Mouse (Mus musculus) heart, embryonic 13.5 days (tissue): ENCODE results near the gene C1qb. TPM values are rescaled to one million over a fixed set of nuclear protein-coding genes. Genes with fewer than 3 reads are reported as not detected.
A peak's percentile ranks its signal among the peaks of the same experiment; 100 is the strongest.

Experiments
- ATAC-seq: fragments of 200-750 bp; cut with Nextera tagmentation; 2 replicates; pipeline ENCODE4 v1.8.0; 2017; ENCODE audit warnings: moderate TSS enrichment; ENCODE audit not compliant: insufficient number of reproducible peaks, low FRiP score, low TSS enrichment; ENCODE audit errors: extremely low read depth
- H3K27ac ChIP-seq: fragments of 300-500 bp; sonication (generic); replicated peaks from 2 replicates; pipeline ENCODE4 v1.5.1; 2015; ENCODE audit warnings: moderate library complexity, mild to moderate bottlenecking, inconsistent platforms
- H3K27me3 ChIP-seq: fragments of 300-500 bp; sonication (generic); replicated peaks from 2 replicates; pipeline ENCODE4 v1.6.1; 2015; ENCODE audit warnings: mild to moderate bottlenecking, inconsistent platforms
- H3K36me3 ChIP-seq: fragments of 300-500 bp; sonication (generic); 2 replicates; pipeline ENCODE4 v1.6.1; 2015; ENCODE audit warnings: mild to moderate bottlenecking, inconsistent platforms
- H3K4me1 ChIP-seq: fragments of 300-500 bp; sonication (generic); 2 replicates; pipeline ENCODE4 v1.6.1; 2015; ENCODE audit warnings: inconsistent platforms
- H3K4me2 ChIP-seq: fragments of 300-500 bp; sonication (generic); 2 replicates; pipeline ENCODE4 v1.6.1; 2015; ENCODE audit warnings: inconsistent platforms, mild to moderate bottlenecking, moderate library complexity
- H3K4me3 ChIP-seq: fragments of 300-500 bp; sonication (generic); 2 replicates; pipeline ENCODE4 v1.5.1; 2015; ENCODE audit warnings: moderate library complexity, mild to moderate bottlenecking, inconsistent platforms
- H3K9ac ChIP-seq: fragments of 300-500 bp; sonication (generic); 2 replicates; pipeline ENCODE4 v1.6.1; 2015; ENCODE audit warnings: inconsistent platforms, mild to moderate bottlenecking, moderate library complexity
- H3K9me3 ChIP-seq: fragments of 300-500 bp; sonication (generic); 2 replicates; pipeline ENCODE4 v1.6.1; 2016; ENCODE audit warnings: inconsistent platforms
- WGBS: fragments of 180-500 bp; shearing (Covaris S2); methylation state at CpG from one replicate; pipeline ENCODE4 v1.1.7; 2015; ENCODE audit warnings: mixed read lengths; 5-methylcytosine and 5-hydroxymethylcytosine counted together
- polyA plus RNA-seq: library from polyadenylated mRNA; unstranded; fragments of >200 nt; fragmentation: Nextera tagmentation; extraction: Ambion mirVana; gene quantifications from 2 replicates; pipeline ENCODE4 v1.2.1, GENCODE M21; 2015

Gene C1qb
- polyA plus RNA-seq, 1 experiment from 2014 or later: 37.2 TPM

- Histone ChIP-seq H3K27ac (no peak overlapping the region), H3K9ac (no peak overlapping the region), H3K9me3 (no peaks in the 10 kb centered on the region), H3K27me3 (peaks cover 100% of the 10 kb centered on the region), H3K4me1 (no peaks in the 10 kb centered on the region), H3K4me2 (no peak overlapping the region), H3K36me3 (no peaks in the 10 kb centered on the region), H3K4me3 (no peak overlapping the region)
- 5% methylated on average over 9 of the region's 9 CpGs for WGBS
- no peak for ATAC-seq
Measured at GRCm38 (mm10) chr4:136893691-136894543, 7.9 kb upstream of the C1qb start.

- peak within 1 kb of the TSS; percentile 7; the same call in 1 of the 2 replicates for H3K4me3 ChIP-seq
- no peaks in the 10 kb centered on the region for H3K36me3 ChIP-seq
- H3K9ac ChIP-seq: no peak within 1 kb of the TSS
- no peaks in the 10 kb centered on the region for H3K9me3 ChIP-seq
- H3K27ac ChIP-seq: no peak within 1 kb of the TSS
- peaks cover 97% of the 10 kb centered on the region for H3K27me3 ChIP-seq
- WGBS: 47% methylated on average over 5 of the region's 5 CpGs
- no peak for ATAC-seq
- H3K4me2 ChIP-seq: no peak within 1 kb of the TSS
- H3K4me1 ChIP-seq: no peaks in the 10 kb centered on the region
Measured at GRCm38 (mm10) chr4:136892811-136893210, 6.8 kb upstream of the C1qb start, which contains the start of gene C1qc. Gene C1qc, minus strand, starts transcription at chr4:136893065.

- whole genome bisulfite sequencing: 44% methylated on average over 7 of the region's 7 CpGs
- H3K36me3 ChIP-seq: no peaks in the 10 kb centered on the region
- no peak overlapping the region for H3K4me2 ChIP-seq
- no peak for ATAC-seq
- no peaks in the 10 kb centered on the region for H3K9me3 ChIP-seq
- H3K27me3 ChIP-seq: peaks cover 97% of the 10 kb centered on the region
- H3K27ac ChIP-seq: no peak overlapping the region
- H3K9ac ChIP-seq: no peak overlapping the region
- H3K4me3 ChIP-seq: peak overlapping the region; percentile 7; the same call in 1 of the 2 replicates
- H3K4me1 ChIP-seq: no peaks in the 10 kb centered on the region
Measured at GRCm38 (mm10) chr4:136892371-136892770, 6.4 kb upstream of the C1qb start.

GRCm38 (mm10) chr4:136891115-136891514, 5.1 kb upstream of the C1qb start:
- no peak overlapping the region for H3K4me3 ChIP-seq
- ATAC-seq: no peak
- no peaks in the 10 kb centered on the region for H3K9me3 ChIP-seq
- no peak overlapping the region for H3K4me2 ChIP-seq
- peaks cover 95% of the 10 kb centered on the region for H3K27me3 ChIP-seq
- no peaks in the 10 kb centered on the region for H3K4me1 ChIP-seq
- no peak overlapping the region for H3K9ac ChIP-seq
- WGBS: 74% methylated on average over 4 of the region's 4 CpGs
- no peak overlapping the region for H3K27ac ChIP-seq
- no peaks in the 10 kb centered on the region for H3K36me3 ChIP-seq

- no peaks in the 10 kb centered on the region for H3K9me3 ChIP-seq
- H3K4me2 ChIP-seq: no peak overlapping the region
- no peak overlapping the region for H3K27ac ChIP-seq
- ATAC-seq: no peak
- H3K9ac ChIP-seq: no peak overlapping the region
- no peak overlapping the region for H3K4me3 ChIP-seq
- no peaks in the 10 kb centered on the region for H3K4me1 ChIP-seq
- H3K27me3 ChIP-seq: peaks cover 90% of the 10 kb centered on the region
- no peaks in the 10 kb centered on the region for H3K36me3 ChIP-seq
- WGBS: 81% methylated on average over 15 of the region's 15 CpGs
Measured at GRCm38 (mm10) chr4:136889981-136890380, 4.0 kb upstream of the C1qb start.

GRCm38 (mm10) chr4:136887714-136888113, 1.7 kb upstream of the C1qb start:
- Histone ChIP-seq H3K4me2 (no peak overlapping the region), H3K27ac (no peak overlapping the region), H3K27me3 (peaks cover 83% of the 10 kb centered on the region), H3K4me1 (no peaks in the 10 kb centered on the region), H3K9me3 (no peaks in the 10 kb centered on the region), H3K36me3 (no peaks in the 10 kb centered on the region), H3K9ac (no peak overlapping the region), H3K4me3 (no peak overlapping the region)
- WGBS: 57% methylated on average over 5 of the region's 5 CpGs
- no peak for ATAC-seq

- H3K9ac ChIP-seq: no peak overlapping the region
- H3K4me2 ChIP-seq: no peak overlapping the region
- H3K4me3 ChIP-seq: no peak overlapping the region
- no peak overlapping the region for H3K27ac ChIP-seq
- no peak for ATAC-seq
- H3K9me3 ChIP-seq: no peaks in the 10 kb centered on the region
- peaks cover 81% of the 10 kb centered on the region for H3K27me3 ChIP-seq
- no peaks in the 10 kb centered on the region for H3K4me1 ChIP-seq
- 18% methylated on average over 5 of the region's 5 CpGs for WGBS
- no peaks in the 10 kb centered on the region for H3K36me3 ChIP-seq
Measured at GRCm38 (mm10) chr4:136878601-136879000, 7.4 kb downstream of the C1qb start.

- no peak overlapping the region for H3K9ac ChIP-seq
- no peak overlapping the region for H3K4me3 ChIP-seq
- H3K9me3 ChIP-seq: no peaks in the 10 kb centered on the region
- no peaks in the 10 kb centered on the region for H3K36me3 ChIP-seq
- no peak overlapping the region for H3K4me2 ChIP-seq
- ATAC-seq: no peak
- no peak overlapping the region for H3K27ac ChIP-seq
- 43% methylated on average over 8 of the region's 8 CpGs for WGBS
- no peaks in the 10 kb centered on the region for H3K4me1 ChIP-seq
- H3K27me3 ChIP-seq: peaks cover 81% of the 10 kb centered on the region
Measured at GRCm38 (mm10) chr4:136878171-136878570, 7.8 kb downstream of the C1qb start.

- H3K9ac ChIP-seq: no peak overlapping the region
- WGBS: 18% methylated on average over 7 of the region's 7 CpGs
- H3K36me3 ChIP-seq: no peaks in the 10 kb centered on the region
- H3K27me3 ChIP-seq: peaks cover 80% of the 10 kb centered on the region
- no peak overlapping the region for H3K4me2 ChIP-seq
- no peaks in the 10 kb centered on the region for H3K9me3 ChIP-seq
- H3K4me3 ChIP-seq: no peak overlapping the region
- no peaks in the 10 kb centered on the region for H3K4me1 ChIP-seq
- no peak for ATAC-seq
- no peak overlapping the region for H3K27ac ChIP-seq
Measured at GRCm38 (mm10) chr4:136876971-136877370, 9.0 kb downstream of the C1qb start.

GRCm38 (mm10) chr4:136875012-136875411, 11.0 kb downstream of the C1qb start:
- Histone ChIP-seq H3K27me3 (peaks cover 74% of the 10 kb centered on the region), H3K9me3 (no peaks in the 10 kb centered on the region), H3K36me3 (no peaks in the 10 kb centered on the region), H3K4me1 (no peaks in the 10 kb centered on the region), H3K27ac (no peak overlapping the region), H3K4me2 (no peak overlapping the region), H3K4me3 (no peak overlapping the region), H3K9ac (no peak overlapping the region)
- WGBS: 86% methylated on average over 14 of the region's 14 CpGs
- no peak for ATAC-seq

GRCm38 (mm10) chr4:136868371-136868770, 17.6 kb downstream of the C1qb start:
- 0 out of 2 replicates have a peak, but pooled peaks cover 3% of the 10 kb centered on the region for H3K4me1 ChIP-seq
- H3K9ac ChIP-seq: no peak overlapping the region
- H3K4me3 ChIP-seq: no peak overlapping the region
- no peaks in the 10 kb centered on the region for H3K9me3 ChIP-seq
- 66% methylated on average over 6 of the region's 6 CpGs for WGBS
- no peak overlapping the region for H3K27ac ChIP-seq
- ATAC-seq: no peak
- no peaks in the 10 kb centered on the region for H3K36me3 ChIP-seq
- no peak overlapping the region for H3K4me2 ChIP-seq
- H3K27me3 ChIP-seq: peaks cover 88% of the 10 kb centered on the region
